Mouse (Mus musculus): ENCODE data around the gene Zfp566.

GRCm38 (mm10) chr7:30060341-30060740 lies 30.0 kb downstream of the Zfp566 start:
- TF ChIP-seq CTCF (IDR thresholded peaks at IDR 0.05; ENCODE audit: borderline replicate concordance, control insufficient read depth, extremely low read depth, insufficient read depth, low read length, poor library complexity) (no peak), POLR2A (IDR thresholded peaks at IDR 0.05; ENCODE audit: control insufficient read depth, extremely low read depth, insufficient read depth, low read length, poor library complexity) (no peak)
